Mouse (Mus musculus): Measurements from ENCODE around the gene Crygd.
"Not testable (repeated sequence)": the region's sequence is repeated elsewhere in the genome, so short reads cannot be mapped to it uniquely, and the experiment has no call there.

Gene Crygd

GRCm38 (mm10) chr1:65063352-65063751 is at the start of gene Crygd:
TSS of gene Crygd (minus strand) at chr1:65063452.
- DNase-seq = no peak

- DNase-seq = peak; percentile 20
These were observed 49.5 kb upstream of the Crygd start for GRCm38 (mm10) chr1:65112807-65113196.

- DNase-seq = peak; percentile 85
These were observed 49.0 kb upstream of the Crygd start for GRCm38 (mm10) chr1:65112031-65112806.

- no peak for DNase-seq
These were observed 46.6 kb upstream of the Crygd start for GRCm38 (mm10) chr1:65109756-65110435.

GRCm38 (mm10) chr1:65109196-65109595 is 45.9 kb upstream of the Crygd start:
- DNase-seq = no peak

- DNase-seq = no peak
These were observed 44.5 kb upstream of the Crygd start for GRCm38 (mm10) chr1:65107654-65108279.

GRCm38 (mm10) chr1:65103273-65103672 is 40.0 kb upstream of the Crygd start, which contains the start of gene Cryga:
TSS of gene Cryga (minus strand) at chr1:65103373.
- no peak for DNase-seq

- DNase-seq = no peak
These were observed 33.7 kb upstream of the Crygd start for GRCm38 (mm10) chr1:65096953-65097352.

GRCm38 (mm10) chr1:65091566-65091965 is 28.3 kb upstream of the Crygd start:
- no peak for DNase-seq

GRCm38 (mm10) chr1:65090370-65090769 is 27.1 kb upstream of the Crygd start:
- DNase-seq = no peak

GRCm38 (mm10) chr1:65088567-65089356 is 25.5 kb upstream of the Crygd start:
- DNase-seq = no peak

GRCm38 (mm10) chr1:65082188-65082587 is 18.9 kb upstream of the Crygd start, which contains the start of gene Crygb:
TSS of gene Crygb (minus strand) at chr1:65082288.
- no peak for DNase-seq

- no peak for DNase-seq
These were observed 12.4 kb upstream of the Crygd start for GRCm38 (mm10) chr1:65075607-65076006.

GRCm38 (mm10) chr1:65073589-65073988 is 10.3 kb upstream of the Crygd start, which contains the start of gene Crygc:
TSS of gene Crygc (minus strand) at chr1:65073689.
- DNase-seq = no peak

- no peak for DNase-seq
These were observed 4.6 kb upstream of the Crygd start for GRCm38 (mm10) chr1:65067842-65068241.

- DNase-seq = no peak
These were observed 949 bp upstream of the Crygd start for GRCm38 (mm10) chr1:65064201-65064600.

- DNase-seq = no peak
These were observed 11.1 kb downstream of the Crygd start for GRCm38 (mm10) chr1:65052140-65052539.

- no peak for DNase-seq
These were observed 11.6 kb downstream of the Crygd start for GRCm38 (mm10) chr1:65051696-65052095.

GRCm38 (mm10) chr1:65050952-65051351 is 12.3 kb downstream of the Crygd start, which contains the start of gene Cryge:
TSS of gene Cryge (minus strand) at chr1:65051149.
- DNase-seq = not testable (repeated sequence)

- peak; percentile 66 for DNase-seq
These were observed 14.5 kb downstream of the Crygd start for GRCm38 (mm10) chr1:65048781-65049180.

GRCm38 (mm10) chr1:65046401-65047109 is 16.7 kb downstream of the Crygd start:
- peak; percentile 38 for DNase-seq

- no peak for DNase-seq
These were observed 19.8 kb downstream of the Crygd start for GRCm38 (mm10) chr1:65043433-65043832.

All from kidney, postnatal 10 days (tissue).